ENCODE assay signal across 8 mouse cellular contexts in the genomic region with DNA sequence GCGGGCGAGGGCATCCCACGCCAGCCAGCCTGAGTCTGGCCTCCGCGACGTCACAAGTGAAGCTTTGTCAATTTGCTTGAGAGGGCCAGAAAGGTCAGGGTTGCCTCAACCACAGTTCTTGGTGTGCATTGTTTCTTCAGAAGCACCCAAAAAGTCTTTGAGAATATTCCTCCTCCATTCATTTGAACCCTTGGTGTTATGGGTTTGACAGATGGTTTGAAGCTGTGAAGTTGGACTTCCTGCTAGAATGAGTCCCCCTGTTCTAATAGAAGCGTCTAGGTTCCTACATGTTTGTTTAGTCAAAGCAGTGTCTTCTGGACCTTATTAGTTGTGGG. TPM values are rescaled to one million over a fixed set of nuclear protein-coding genes. Genes with fewer than 3 reads are reported as not detected.
DNase-seq lines count a peak whose midpoint lies in the region; ATAC-seq lines count a peak whose summit lies in the region.

No protein-coding gene starts in this region.

- H3K4me1 ChIP-seq in kidney, embryonic 16.5 days (ENCODE audit: insufficient read depth, low read length): peaks cover 11% of the 10 kb centered on the region
- no peaks in the 10 kb centered on the region for H3K4me1 ChIP-seq in embryonic facial prominence, embryonic 12.5 days
- peaks cover 4% of the 10 kb centered on the region; the same call in 1 of the 2 replicates for H3K4me1 ChIP-seq in intestine, embryonic 14.5 days (replicated peaks; ENCODE audit: control insufficient read depth, insufficient read depth, low read length)

- H3K4me2 ChIP-seq in kidney, embryonic 16.5 days (replicated peaks; ENCODE audit: low read depth, low read length): peak overlapping the region; percentile 88
- H3K4me2 ChIP-seq in embryonic facial prominence, embryonic 12.5 days (replicated peaks): peak overlapping the region; percentile 83
- peak overlapping the region; percentile 64 for H3K4me2 ChIP-seq in intestine, embryonic 14.5 days (ENCODE audit: low read length)

- no peaks in the 10 kb centered on the region for H3K27me3 ChIP-seq in kidney, embryonic 16.5 days (ENCODE audit: insufficient read depth, low read length)
- no peaks in the 10 kb centered on the region for H3K27me3 ChIP-seq in embryonic facial prominence, embryonic 12.5 days
- H3K27me3 ChIP-seq in intestine, embryonic 14.5 days (replicated peaks; ENCODE audit: control insufficient read depth, insufficient read depth, low read length): no peaks in the 10 kb centered on the region

- peak overlapping the region; percentile 81 for H3K9ac ChIP-seq in kidney, embryonic 16.5 days (replicated peaks; ENCODE audit: low read length)
- H3K9ac ChIP-seq in embryonic facial prominence, embryonic 12.5 days: peak overlapping the region; percentile 66
- peak overlapping the region; percentile 73 for H3K9ac ChIP-seq in intestine, embryonic 14.5 days (ENCODE audit: low read length)

- no peaks in the 10 kb centered on the region for H3K36me3 ChIP-seq in kidney, embryonic 16.5 days (ENCODE audit: insufficient read depth, low read length)
- H3K36me3 ChIP-seq in embryonic facial prominence, embryonic 12.5 days: no peaks in the 10 kb centered on the region
- H3K36me3 ChIP-seq in intestine, embryonic 14.5 days (ENCODE audit: control insufficient read depth, insufficient read depth, low read length): no peaks in the 10 kb centered on the region

- no peaks in the 10 kb centered on the region for H3K9me3 ChIP-seq in kidney, embryonic 16.5 days (ENCODE audit: low read length)
- no peaks in the 10 kb centered on the region for H3K9me3 ChIP-seq in embryonic facial prominence, embryonic 12.5 days
- no peaks in the 10 kb centered on the region for H3K9me3 ChIP-seq in intestine, embryonic 14.5 days (ENCODE audit: control insufficient read depth, low read length)

- no peak for DNase-seq in kidney, postnatal 4 days
- no peak for DNase-seq in intestine, embryonic 14.5 days (ENCODE audit: low spot score)
- DNase-seq in spleen, postnatal 4 days (ENCODE audit: low spot score in 2 of 2): no peak
- no peak for DNase-seq in urinary bladder, postnatal 4 days (ENCODE audit: low spot score in 2 of 2)

- no peak overlapping the region for H3K27ac ChIP-seq in kidney, embryonic 16.5 days (ENCODE audit: low read length)
- H3K27ac ChIP-seq in embryonic facial prominence, embryonic 12.5 days: peak overlapping the region; percentile 79
- no peak overlapping the region for H3K27ac ChIP-seq in intestine, embryonic 14.5 days (ENCODE audit: low read depth)

- 3% methylated on average over 7 of the region's 7 CpGs for WGBS in kidney, embryonic 16.5 days
- WGBS in embryonic facial prominence, embryonic 12.5 days: 2% methylated on average over 7 of the region's 7 CpGs
- WGBS in intestine, embryonic 14.5 days: 2% methylated on average over 7 of the region's 7 CpGs

- H3K4me3 ChIP-seq in kidney, embryonic 16.5 days (ENCODE audit: low read length): peak overlapping the region; percentile 70
- peak overlapping the region; percentile 66 for H3K4me3 ChIP-seq in embryonic facial prominence, embryonic 12.5 days
- peak overlapping the region; percentile 56 for H3K4me3 ChIP-seq in intestine, embryonic 14.5 days (ENCODE audit: low read depth, low read length)

- no peak for ATAC-seq in kidney, embryonic 16.5 days (ENCODE audit: low FRiP score, low TSS enrichment)
- ATAC-seq in embryonic facial prominence, embryonic 12.5 days (ENCODE audit: insufficient number of reproducible peaks, insufficient read depth, low FRiP score, low TSS enrichment): no peak
- no peak for ATAC-seq in intestine, embryonic 14.5 days (replicated peaks; ENCODE audit: low FRiP score, low TSS enrichment, low read depth)
- peak; percentile 88 for ATAC-seq in monocyte, adult 5-6 weeks (replicated peaks; ENCODE audit: insufficient number of reproducible peaks, low FRiP score, low TSS enrichment, poor library complexity, severe bottlenecking)
- no peak; the same call in 1 of the 2 replicates for ATAC-seq in cerebellum, adult (ENCODE audit: insufficient number of reproducible peaks, low FRiP score, low TSS enrichment)

RNA-seq across cellular contexts. Expression of a gene that starts 0.3 kb away (rescaled TPM):
- polyA plus RNA-seq in kidney, embryonic 16.5 days (2015; fragmentation: Nextera tagmentation; extraction: Ambion mirVana): 15.9 and 22.3 TPM in 2 replicates
- polyA plus RNA-seq in embryonic facial prominence, embryonic 12.5 days (2016; fragmentation: Nextera tagmentation; extraction: Ambion mirVana): 16.3 and 18.1 TPM in 2 replicates
- polyA plus RNA-seq in intestine, embryonic 14.5 days (2014; fragmentation: Nextera tagmentation; extraction: Ambion mirVana): 7.6 and 11.0 TPM in 2 replicates
- 26.9 to 62.4 TPM (median 41.3 TPM) in 3 replicates for total RNA-seq in monocyte, adult 5-6 weeks (2017)

RNA-seq across cellular contexts. Expression of a gene that starts 26.9 kb away (rescaled TPM):
- 24.4 and 27.5 TPM in 2 replicates for polyA plus RNA-seq in kidney, embryonic 16.5 days (2015; fragmentation: Nextera tagmentation; extraction: Ambion mirVana)
- polyA plus RNA-seq in embryonic facial prominence, embryonic 12.5 days (2016; fragmentation: Nextera tagmentation; extraction: Ambion mirVana): 24.6 and 25.0 TPM in 2 replicates
- polyA plus RNA-seq in intestine, embryonic 14.5 days (2014; fragmentation: Nextera tagmentation; extraction: Ambion mirVana): 16.8 and 19.1 TPM in 2 replicates
- total RNA-seq in monocyte, adult 5-6 weeks (2017): 21.9 to 73.6 TPM (median 24.1 TPM) in 3 replicates
